Mouse (Mus musculus) hematopoietic stem cell, adult 5-6 weeks (primary cell): ENCODE data around the gene Sec61a2. TPM values are rescaled to one million over a fixed set of nuclear protein-coding genes. Genes with fewer than 3 reads are reported as not detected.

Experiments
- ATAC-seq, 2 experiments: fragments of 125-278 bp in 1 of 2; replicated peaks in 1 of 2; 2 replicates each; pipeline ENCODE4 v1.8.0; 2016 to 2017; ENCODE audit warnings: inconsistent platforms in 2 of 2, mild to moderate bottlenecking in 2 of 2, moderate number of reproducible peaks in 2 of 2, low read depth in 1 of 2, moderate TSS enrichment in 1 of 2; ENCODE audit not compliant: low FRiP score in 2 of 2, poor library complexity in 2 of 2, severe bottlenecking in 2 of 2, insufficient read depth in 1 of 2, low TSS enrichment in 1 of 2
- total RNA-seq: library from RNA; stranded (forward); fragments of 172-1452, 232-1000 nt; gene quantifications from 2 replicates; pipeline ENCODE4 v1.2.3, GENCODE M21; 2017

The Sec61a2 gene
- total RNA-seq, 1 experiment from 2014 or later: 23.4 TPM

GRCm38 (mm10) chr2:5824213-5824612 is 71.0 kb downstream of the Sec61a2 start:
- ATAC-seq: no peak; a peak in 1 of 4 replicates

GRCm38 (mm10) chr2:5822449-5822848 is 72.8 kb downstream of the Sec61a2 start:
- no peak for ATAC-seq

- no peak for ATAC-seq
These were observed 74.0 kb downstream of the Sec61a2 start for GRCm38 (mm10) chr2:5821264-5821663.

Other genes with a start within 250 kb of the Sec61a2 start
- 7.8 and 16.4 TPM in 2 replicates for gene Camk1d, start 180.9 kb downstream of the Sec61a2 start, total RNA-seq
- gene Nudt5, start 50.4 kb downstream of the Sec61a2 start, total RNA-seq: 53.1 and 54.3 TPM in 2 replicates
- gene Cdc123, start 50.3 kb downstream of the Sec61a2 start, total RNA-seq: 91.4 and 98.6 TPM in 2 replicates
- not detected in 2 replicates for gene Gm13199, start 32.5 kb downstream of the Sec61a2 start, total RNA-seq
- gene Dhtkd1, start 47.4 kb upstream of the Sec61a2 start, total RNA-seq: 0.69 and 0.89 TPM in 2 replicates
- 46.3 and 59.5 TPM in 2 replicates for gene Upf2, start 56.0 kb upstream of the Sec61a2 start, total RNA-seq
- gene Proser2, start 234.8 kb upstream of the Sec61a2 start, total RNA-seq: 0.05 TPM in 1 of 2 replicates, not detected in the other